Mouse (Mus musculus): ENCODE measurements around the gene Hirip3.

- TF ChIP-seq POLR2A (IDR thresholded peaks at IDR 0.05; ENCODE audit: borderline replicate concordance, extremely low read depth, insufficient read depth, insufficient read length, poor library complexity, severe bottlenecking) (no peak), CTCF (IDR thresholded peaks at IDR 0.05; ENCODE audit: borderline replicate concordance, extremely low read depth, insufficient read depth, insufficient read length) (no peak)
Observed at GRCm38 (mm10) chr7:126822741-126823140, 39.0 kb upstream of the Hirip3 start.

Measured in brain, embryonic 14.5 days (tissue).